Mouse (Mus musculus) thymus, adult 2 months (tissue): ENCODE data around the gene Il25. TPM values are rescaled to one million over a fixed set of nuclear protein-coding genes. Genes with fewer than 3 reads are reported as not detected.
"Not testable (repeated sequence)": the region's sequence is repeated elsewhere in the genome, so short reads cannot be mapped to it uniquely, and the experiment has no call there.

Source experiments
- DNase-seq: peaks from one replicate; pipeline ENCODE4 v3.0.0; 2021
- H3K27ac ChIP-seq: fragments of 200-500 bp; 2 replicates; pipeline ENCODE4 v1.5.1; 2012; ENCODE audit warnings: low read length, control low read depth; ENCODE audit not compliant: control insufficient read depth, insufficient read depth
- H3K27me3 ChIP-seq: fragments of 200-500 bp; 2 replicates; pipeline ENCODE4 v1.6.1; 2012; ENCODE audit warnings: mild to moderate bottlenecking, low read length, moderate library complexity, mixed read lengths; ENCODE audit not compliant: control insufficient read depth, insufficient read depth
- H3K36me3 ChIP-seq: fragments of 200-500 bp; 2 replicates; pipeline ENCODE4 v1.6.1; 2012; ENCODE audit warnings: mild to moderate bottlenecking, low read length, moderate library complexity; ENCODE audit not compliant: control insufficient read depth, insufficient read depth
- H3K4me1 ChIP-seq: fragments of 200-500 bp; replicated peaks from 2 replicates; pipeline ENCODE4 v1.6.1; 2012; ENCODE audit warnings: low read length; ENCODE audit not compliant: control insufficient read depth, insufficient read depth
- H3K4me3 ChIP-seq: fragments of 200-500 bp; 2 replicates; pipeline ENCODE4 v1.5.1; 2012; ENCODE audit warnings: mild to moderate bottlenecking, low read length, control low read depth, moderate library complexity; ENCODE audit not compliant: control insufficient read depth, insufficient read depth
- CTCF ChIP-seq: fragments of 200-500 bp; IDR thresholded peaks from 2 replicates; pipeline ENCODE4 v1.5.1; 2012; ENCODE audit warnings: mild to moderate bottlenecking, control low read depth, low read length, moderate library complexity, borderline replicate concordance; ENCODE audit not compliant: control insufficient read depth, poor library complexity, insufficient read depth; ENCODE audit errors: extremely low read depth
- POLR2A ChIP-seq: fragments of 200-500 bp; IDR thresholded peaks from 2 replicates; pipeline ENCODE4 v1.6.1; 2012; ENCODE audit warnings: mild to moderate bottlenecking, low read length, control low read depth, moderate library complexity; ENCODE audit not compliant: control insufficient read depth, poor library complexity, insufficient read depth; ENCODE audit errors: extremely low read depth
- WGBS: fragments of 180-500 bp; shearing (Covaris S2); methylation state at CpG from one replicate; pipeline ENCODE4 v1.1.7; 2018; 5-methylcytosine and 5-hydroxymethylcytosine counted together
- polyA plus RNA-seq: library from polyadenylated mRNA; depleted of rRNA; stranded (reverse); fragments of >200 nt; gene quantifications from 2 replicates; pipeline ENCODE4 v1.2.3, GENCODE M21; 2012; rRNA removed

Il25 gene
- polyA plus RNA-seq, 1 experiment, result 0.50 TPM

- no peak overlapping the region for H3K27ac ChIP-seq
- H3K27me3 ChIP-seq, result no peaks in the 10 kb centered on the region
- no peak overlapping the region for H3K4me3 ChIP-seq
- no peak for DNase-seq
- H3K36me3 ChIP-seq, result no peaks in the 10 kb centered on the region
- WGBS, result 95% methylated on average over 3 of the region's 3 CpGs
- H3K4me1 ChIP-seq, result no peaks in the 10 kb centered on the region
- TF ChIP-seq CTCF (no peak), POLR2A (no peak)
Measured at GRCm38 (mm10) chr14:54967874-54968273, 35.4 kb downstream of the Il25 start.

- no peaks in the 10 kb centered on the region for H3K36me3 ChIP-seq
- no peak overlapping the region for H3K27ac ChIP-seq
- no peak for DNase-seq
- no peaks in the 10 kb centered on the region for H3K4me1 ChIP-seq
- no peaks in the 10 kb centered on the region for H3K27me3 ChIP-seq
- H3K4me3 ChIP-seq, result no peak overlapping the region
- no peak for TF ChIP-seq CTCF
- no peak for TF ChIP-seq POLR2A
Measured at GRCm38 (mm10) chr14:54968344-54968743, 35.8 kb downstream of the Il25 start.

GRCm38 (mm10) chr14:54972786-54973185, 40.3 kb downstream of the Il25 start:
- H3K36me3 ChIP-seq, H3K4me3 ChIP-seq, H3K27me3 ChIP-seq, H3K27ac ChIP-seq, DNase-seq, H3K4me1 ChIP-seq: not testable (repeated sequence)
- WGBS, result 94% methylated on average over 11 of the region's 11 CpGs

GRCm38 (mm10) chr14:54974068-54974791, 41.7 kb downstream of the Il25 start:
- WGBS, result 76% methylated on average over 6 of the region's 6 CpGs
- Histone ChIP-seq H3K4me3 (no peak overlapping the region), H3K36me3 (no peaks in the 10 kb centered on the region), H3K4me1 (no peaks in the 10 kb centered on the region), H3K27ac (no peak overlapping the region), H3K27me3 (no peaks in the 10 kb centered on the region)
- DNase-seq, result no peak
- TF ChIP-seq CTCF (no peak), POLR2A (no peak)

- DNase-seq, result no peak
- 70% methylated on average over 1 of the region's 1 CpGs for WGBS
- no peaks in the 10 kb centered on the region for H3K4me1 ChIP-seq
- H3K27ac ChIP-seq, result no peak within 1 kb of the TSS
- no peaks in the 10 kb centered on the region for H3K27me3 ChIP-seq
- no peaks in the 10 kb centered on the region for H3K36me3 ChIP-seq
- TF ChIP-seq CTCF (no peak), POLR2A (no peak)
- no peak within 1 kb of the TSS for H3K4me3 ChIP-seq
Measured at GRCm38 (mm10) chr14:54976633-54977032, 44.1 kb downstream of the Il25 start, which contains the start of gene Gm17428. TSS of gene Gm17428 (plus strand) at chr14:54976933.

- H3K4me1 ChIP-seq, result no peaks in the 10 kb centered on the region
- WGBS, result 92% methylated on average over 8 of the region's 8 CpGs
- no peak overlapping the region for H3K4me3 ChIP-seq
- DNase-seq, result no peak
- no peak overlapping the region for H3K27ac ChIP-seq
- H3K36me3 ChIP-seq, result no peaks in the 10 kb centered on the region
- TF ChIP-seq CTCF (no peak), POLR2A (no peak)
- no peaks in the 10 kb centered on the region for H3K27me3 ChIP-seq
Measured at GRCm38 (mm10) chr14:54978664-54979063, 46.2 kb downstream of the Il25 start.

- WGBS, result 96% methylated on average over 7 of the region's 7 CpGs
- Histone ChIP-seq H3K27ac (no peak overlapping the region), H3K4me1 (no peaks in the 10 kb centered on the region), H3K27me3 (no peaks in the 10 kb centered on the region), H3K36me3 (no peaks in the 10 kb centered on the region), H3K4me3 (no peak overlapping the region)
- no peak for DNase-seq
- no peak for TF ChIP-seq POLR2A
- TF ChIP-seq CTCF, result no peak
Measured at GRCm38 (mm10) chr14:54981934-54982333, 49.4 kb downstream of the Il25 start.

Other genes starting within 250 kb of the Il25 start
- 80.2 and 92.8 TPM in 2 replicates for gene 1700123O20Rik, start 246.5 kb upstream of the Il25 start, polyA plus RNA-seq
- 238 and 263 TPM in 2 replicates for gene Acin1, start 245.8 kb upstream of the Il25 start, polyA plus RNA-seq
- 0.09 and 0.14 TPM in 2 replicates for gene Gm29776, start 233.9 kb upstream of the Il25 start, polyA plus RNA-seq
- gene Cebpe, start 220.5 kb upstream of the Il25 start, polyA plus RNA-seq, result 2.1 and 2.7 TPM in 2 replicates
- gene Slc7a8, start 150.7 kb upstream of the Il25 start, polyA plus RNA-seq, result 10.0 and 11.6 TPM in 2 replicates
- 0.15 TPM in 1 of 2 replicates, not detected in the other for gene Rnf212b, start 118.6 kb upstream of the Il25 start, polyA plus RNA-seq
- 4.7 and 5.9 TPM in 2 replicates for gene Homez, start 61.7 kb upstream of the Il25 start, polyA plus RNA-seq
- 14.3 and 18.2 TPM in 2 replicates for gene Ppp1r3e, start 55.1 kb upstream of the Il25 start, polyA plus RNA-seq
- 21.4 and 23.5 TPM in 2 replicates for gene Bcl2l2, start 49.3 kb upstream of the Il25 start, polyA plus RNA-seq
- 0.28 and 1.9 TPM in 2 replicates for gene Gm20521, start 49.3 kb upstream of the Il25 start, polyA plus RNA-seq
- gene Pabpn1, start 40.2 kb upstream of the Il25 start, polyA plus RNA-seq, result 190 and 219 TPM in 2 replicates
- gene Slc22a17, start 19.6 kb upstream of the Il25 start, polyA plus RNA-seq, result 25.7 and 29.9 TPM in 2 replicates
- 20.0 and 25.0 TPM in 2 replicates for gene Efs, start 6.6 kb upstream of the Il25 start, polyA plus RNA-seq
- 0.67 and 0.92 TPM in 2 replicates for gene Cmtm5, start 3.6 kb downstream of the Il25 start, polyA plus RNA-seq
- 13.4 and 159 TPM in 2 replicates for gene Myh6, start 34.2 kb downstream of the Il25 start, polyA plus RNA-seq
- gene Gm17428, start 44.2 kb downstream of the Il25 start, polyA plus RNA-seq, result not detected in 2 replicates
- 0.23 and 0.96 TPM in 2 replicates for gene Myh7, start 61.9 kb downstream of the Il25 start, polyA plus RNA-seq
- 24.6 and 31.0 TPM in 2 replicates for gene Ngdn, start 82.8 kb downstream of the Il25 start, polyA plus RNA-seq
- 6.3 and 6.6 TPM in 2 replicates for gene Zfhx2, start 159.6 kb downstream of the Il25 start, polyA plus RNA-seq
- gene Thtpa, start 162.1 kb downstream of the Il25 start, polyA plus RNA-seq, result 6.0 and 6.1 TPM in 2 replicates
- 91.5 and 94.5 TPM in 2 replicates for gene Ap1g2, start 173.9 kb downstream of the Il25 start, polyA plus RNA-seq
- gene Jph4, start 184.2 kb downstream of the Il25 start, polyA plus RNA-seq, result 0.37 and 0.51 TPM in 2 replicates